Mouse (Mus musculus) cerebellum, adult 9-10 months (tissue): ENCODE results near the gene Gmppa.
A peak's percentile ranks its signal among the peaks of the same experiment; 100 is the strongest.

Experiments used
- DNase-seq: peaks from one replicate; pipeline ENCODE4 v3.0.0; 2022

Gene Gmppa

DNA sequence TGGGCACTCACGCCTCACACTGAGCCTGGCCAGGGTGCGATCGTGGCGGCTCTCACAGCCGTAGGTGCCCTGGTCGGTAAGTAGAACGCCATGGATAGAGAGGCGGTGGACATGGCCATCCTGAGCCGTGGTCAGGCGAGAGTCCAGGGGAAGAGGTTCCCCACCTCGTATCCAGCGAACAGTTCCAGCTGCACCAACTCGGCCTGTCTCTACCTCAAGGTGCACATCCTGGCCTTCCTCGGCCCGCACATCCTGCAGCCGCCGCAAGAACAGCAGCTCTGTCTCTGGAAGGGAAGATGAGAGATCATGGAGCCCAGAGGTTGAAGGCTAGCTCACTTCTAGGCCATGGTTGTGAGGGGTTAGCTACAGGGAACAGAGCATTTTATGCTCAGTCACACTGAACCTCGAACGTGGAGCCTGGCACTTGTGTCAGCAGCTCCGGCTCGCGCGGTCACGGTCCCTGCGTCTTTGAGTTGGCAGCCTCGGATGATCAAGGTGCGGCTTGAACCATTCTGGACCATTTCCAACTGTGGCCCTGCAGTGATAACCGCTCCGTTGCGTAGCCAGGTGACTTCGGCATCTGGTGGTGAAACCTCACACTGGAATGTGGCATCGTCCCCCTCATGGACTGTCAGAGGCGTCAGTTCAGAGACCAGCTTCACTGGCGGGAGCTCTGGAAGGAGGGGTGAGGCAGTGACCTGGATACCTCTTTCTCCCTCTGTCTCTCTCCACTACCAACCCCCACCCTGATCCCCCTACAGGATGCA lies 55.2 kb downstream of the Gmppa start:
- no peak for DNase-seq

DNA sequence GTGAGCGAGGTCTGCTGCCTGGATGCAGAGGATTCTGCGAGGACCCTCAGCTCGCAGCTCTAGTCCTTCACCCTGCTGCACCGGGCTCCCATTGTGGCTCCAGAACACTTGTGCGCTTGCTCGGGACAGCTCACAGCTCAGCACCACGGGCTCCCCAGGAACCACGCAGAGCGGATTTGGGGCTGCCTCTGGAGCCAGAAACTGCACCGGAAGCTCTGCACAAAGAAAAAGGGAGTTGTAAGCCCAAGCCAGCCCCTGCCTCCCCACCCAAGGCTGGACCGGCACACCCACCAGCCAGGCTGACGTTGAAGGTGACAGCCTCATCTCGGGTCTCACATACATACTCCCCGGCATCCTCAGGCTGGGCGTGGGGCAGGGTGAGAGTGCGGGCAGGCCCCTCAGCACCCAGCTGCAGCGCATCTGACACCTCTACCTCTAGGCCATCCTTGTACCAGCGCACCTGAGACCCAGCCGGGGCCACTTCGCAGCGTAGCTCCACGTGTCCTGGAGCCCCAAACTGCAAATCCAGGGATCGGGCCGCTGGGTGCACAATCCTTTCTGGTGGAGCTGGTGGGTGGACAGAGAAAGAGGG lies 56.9 kb downstream of the Gmppa start:
- peak; percentile 5 for DNase-seq
